Mouse (Mus musculus): ENCODE measurements around the gene Dido1.

DNA sequence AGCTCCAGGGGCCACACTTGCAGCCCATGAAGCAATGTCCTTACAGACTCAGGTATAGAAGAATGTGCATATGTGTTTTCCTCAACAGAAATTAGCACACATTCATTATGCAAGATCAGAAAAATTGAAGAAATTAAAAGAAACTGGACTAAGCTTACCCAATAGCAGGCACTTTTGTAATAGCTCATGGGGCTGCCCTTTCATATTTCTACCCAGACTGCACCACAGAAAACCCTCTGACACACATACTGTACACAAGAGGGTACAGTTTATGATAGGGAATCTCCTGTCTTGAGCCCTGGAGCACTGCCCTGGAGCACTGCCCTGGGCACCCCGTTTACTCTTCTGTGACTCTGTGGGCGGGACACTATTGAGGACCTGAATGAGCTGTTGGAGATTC, 28.2 kb upstream of the Dido1 start:
- no peak for TF ChIP-seq CTCF (IDR thresholded peaks at IDR 0.05; ENCODE audit: low read depth)
- TF ChIP-seq EP300 (IDR thresholded peaks at IDR 0.05; ENCODE audit: low read depth) = no peak
